Mouse (Mus musculus): ENCODE results near the gene Nav2. TPM values are rescaled to one million over a fixed set of nuclear protein-coding genes. Genes with fewer than 3 reads are reported as not detected.

Nav2 gene
- total RNA-seq, 2 experiments from 2014 or later, result 77.4 to 100 TPM

GRCm38 (mm10) chr7:49527925-49528324 is 619.4 kb downstream of the Nav2 start:
- no peak for DNase-seq

DNA sequence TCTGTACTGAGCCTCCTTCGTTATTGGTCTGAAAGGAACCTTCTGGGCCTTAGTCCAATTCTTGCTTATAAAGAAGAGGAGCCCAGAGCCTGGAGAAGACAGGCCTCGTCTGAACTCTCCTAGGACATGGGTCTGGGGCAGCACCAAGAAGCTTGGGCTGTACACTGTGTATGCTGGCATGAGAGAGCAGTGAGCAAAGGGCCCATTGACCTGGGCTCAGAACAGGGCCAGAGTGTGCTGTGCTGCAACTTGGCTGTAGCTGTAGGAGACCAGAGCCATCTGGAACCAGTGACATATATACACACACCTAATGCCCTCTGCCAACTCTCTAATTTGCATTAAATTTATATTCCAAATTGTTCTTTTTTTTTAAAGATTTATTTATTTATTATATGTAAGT is 621.0 kb downstream of the Nav2 start:
- no peak for DNase-seq

- no peak for DNase-seq
Observed at GRCm38 (mm10) chr7:49533571-49533970, 625.1 kb downstream of the Nav2 start.

GRCm38 (mm10) chr7:49534208-49534607 is 625.7 kb downstream of the Nav2 start:
- no peak for DNase-seq

DNA sequence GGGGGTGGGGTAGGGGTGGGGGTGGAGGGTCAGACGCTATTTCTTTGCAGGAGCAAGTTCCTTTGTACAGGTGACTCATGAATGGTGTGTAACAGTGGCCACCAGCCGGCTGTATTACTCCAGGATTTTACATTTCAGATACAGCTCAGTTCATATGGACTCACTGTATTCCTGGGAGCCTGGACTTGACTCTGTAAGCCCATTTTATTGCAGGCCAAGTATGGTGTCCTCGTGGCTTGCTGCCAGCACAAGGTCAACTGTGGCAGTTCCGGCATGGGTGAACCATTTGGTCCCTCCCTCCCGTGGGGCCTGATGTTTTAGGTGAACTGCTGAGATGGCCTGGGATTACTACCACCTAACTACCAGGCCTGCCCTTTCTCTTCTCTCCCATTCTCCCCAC is 629.8 kb downstream of the Nav2 start:
- DNase-seq, result no peak

GRCm38 (mm10) chr7:49540181-49540580 is 631.7 kb downstream of the Nav2 start:
- DNase-seq, result no peak

- no peak for DNase-seq
Observed at GRCm38 (mm10) chr7:49542135-49542534, 633.6 kb downstream of the Nav2 start.

- DNase-seq, result no peak
Observed at GRCm38 (mm10) chr7:49544775-49545705, 636.5 kb downstream of the Nav2 start.

DNA sequence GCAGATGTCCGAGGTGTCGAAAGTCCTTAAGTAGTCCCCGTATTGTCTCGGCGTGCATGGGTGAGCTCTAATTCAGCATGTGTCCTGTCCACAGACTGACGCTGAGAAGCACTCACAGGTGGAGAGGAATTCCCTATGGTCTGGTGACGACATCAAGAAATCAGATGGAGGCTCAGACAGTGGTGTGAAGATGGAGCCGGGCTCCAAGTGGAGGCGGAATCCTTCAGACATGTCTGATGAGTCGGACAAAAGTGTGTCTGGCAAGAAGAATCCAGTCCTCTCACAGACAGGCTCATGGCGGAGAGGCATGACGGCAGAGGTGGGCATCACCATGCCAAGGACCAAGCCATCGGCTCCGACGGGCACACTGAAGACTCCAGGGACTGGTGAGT is 637.2 kb downstream of the Nav2 start:
- DNase-seq, result no peak

DNA sequence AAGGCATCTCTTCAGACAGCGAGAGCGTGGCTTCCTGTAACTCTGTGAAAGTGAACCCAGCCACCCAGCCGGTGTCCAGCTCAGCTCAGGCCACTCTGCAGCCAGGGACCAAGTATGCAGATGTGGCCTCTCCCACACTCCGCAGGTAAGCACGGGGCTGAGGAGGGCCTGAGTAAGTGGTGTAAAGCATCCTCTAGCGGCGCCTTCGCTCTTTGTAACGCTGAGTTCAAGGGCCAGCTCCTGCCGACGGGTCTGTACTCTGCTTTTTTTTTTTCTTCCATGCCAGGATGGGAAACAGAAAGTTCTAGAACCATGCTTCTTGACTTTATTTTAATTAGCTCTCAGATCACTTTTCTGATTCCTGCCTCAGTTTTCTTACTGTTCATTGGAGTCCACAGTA is 639.9 kb downstream of the Nav2 start:
- DNase-seq, result no peak

GRCm38 (mm10) chr7:49553236-49553981 is 644.9 kb downstream of the Nav2 start:
- no peak for DNase-seq

DNA sequence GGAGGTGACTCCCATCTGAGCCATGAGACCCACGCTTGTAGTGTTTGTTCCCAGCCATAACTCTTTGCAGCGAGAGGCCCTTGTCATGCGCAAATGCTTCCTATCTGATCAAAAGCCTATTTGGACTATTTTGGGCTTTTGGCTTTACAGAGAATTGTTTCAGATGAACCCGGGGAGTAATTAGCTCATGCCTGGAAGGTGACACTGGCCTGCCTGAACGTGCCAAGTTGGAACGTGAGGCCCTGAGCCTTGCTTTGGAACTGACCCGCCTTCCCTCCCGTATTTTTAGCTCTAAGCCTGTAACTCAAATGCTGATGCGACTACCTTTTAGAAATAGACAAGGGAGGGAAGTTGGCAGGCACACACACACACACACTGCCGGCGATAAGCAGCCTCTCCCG is 649.7 kb downstream of the Nav2 start:
- no peak for DNase-seq

GRCm38 (mm10) chr7:49558895-49559294 is 650.4 kb downstream of the Nav2 start:
- no peak for DNase-seq

GRCm38 (mm10) chr7:49560012-49560411 is 651.5 kb downstream of the Nav2 start:
- DNase-seq, result no peak

GRCm38 (mm10) chr7:49562404-49562803 is 653.9 kb downstream of the Nav2 start:
- DNase-seq, result no peak

- DNase-seq, result no peak
Observed at GRCm38 (mm10) chr7:49562851-49563250, 654.3 kb downstream of the Nav2 start.

- no peak for DNase-seq
Observed at GRCm38 (mm10) chr7:49565084-49565483, 656.6 kb downstream of the Nav2 start.

GRCm38 (mm10) chr7:49565798-49566197 is 657.3 kb downstream of the Nav2 start:
- no peak for DNase-seq

DNA sequence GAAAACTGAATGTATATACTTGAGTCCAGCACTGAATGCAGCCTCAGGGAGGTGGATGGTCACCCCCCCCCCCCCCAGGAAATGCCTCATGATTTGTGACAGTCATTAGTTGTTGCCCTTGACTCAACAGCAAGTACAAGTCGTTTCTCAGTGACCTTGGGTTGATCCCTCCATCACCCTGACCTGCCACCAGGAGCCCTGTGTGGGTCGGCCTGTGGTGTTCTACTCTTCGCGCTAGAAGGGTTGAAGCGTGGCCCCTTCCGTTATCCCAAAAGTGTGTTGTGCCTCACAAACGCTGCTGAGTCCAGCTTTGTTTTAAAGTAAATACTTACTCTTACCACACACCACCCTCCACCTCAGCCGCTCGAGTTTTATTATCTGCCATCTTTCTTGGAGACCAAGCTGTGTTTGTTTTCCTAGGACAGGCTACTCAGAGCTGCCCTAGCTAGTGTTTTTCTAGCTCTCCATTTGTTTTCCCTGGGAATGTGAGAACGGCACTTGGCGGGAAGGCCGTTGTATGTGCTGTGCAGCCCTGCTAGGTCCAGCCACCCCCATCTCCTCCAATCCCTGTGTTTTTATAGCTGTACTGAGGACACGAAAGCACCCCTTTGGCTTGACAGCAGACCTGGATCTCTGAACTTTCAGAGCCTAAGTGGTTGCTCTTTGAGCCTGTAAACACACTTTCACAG is 659.0 kb downstream of the Nav2 start:
- DNase-seq, result no peak

- no peak for DNase-seq
Observed at GRCm38 (mm10) chr7:49569646-49570045, 661.1 kb downstream of the Nav2 start.

- no peak for DNase-seq
Observed at GRCm38 (mm10) chr7:49571606-49572005, 663.1 kb downstream of the Nav2 start.

- DNase-seq, result no peak
Observed at GRCm38 (mm10) chr7:49575226-49575625, 666.7 kb downstream of the Nav2 start.

DNA sequence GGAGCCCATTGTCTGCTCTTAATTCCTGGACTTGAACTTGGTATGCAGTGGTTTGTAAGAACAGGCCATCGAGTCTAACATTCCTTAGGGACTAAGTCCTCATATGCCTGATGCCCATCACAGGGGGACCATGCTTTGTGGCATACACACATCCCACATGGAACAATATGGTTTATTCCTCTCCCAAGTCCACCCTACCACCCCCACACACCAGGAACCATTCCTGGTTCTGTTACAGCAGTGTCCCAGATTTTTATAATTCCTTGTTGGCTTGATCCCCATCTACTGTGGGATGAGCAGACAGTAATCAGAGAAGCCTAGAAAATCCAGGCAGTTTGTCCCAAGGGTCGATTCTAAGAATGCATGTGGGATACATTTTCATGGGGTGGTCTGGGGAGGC is 668.6 kb downstream of the Nav2 start:
- DNase-seq, result no peak
